Mouse (Mus musculus): ENCODE data around the gene Kctd3.
"Not testable (repeated sequence)": the region's sequence is repeated elsewhere in the genome, so short reads cannot be mapped to it uniquely, and the experiment has no call there.

DNA sequence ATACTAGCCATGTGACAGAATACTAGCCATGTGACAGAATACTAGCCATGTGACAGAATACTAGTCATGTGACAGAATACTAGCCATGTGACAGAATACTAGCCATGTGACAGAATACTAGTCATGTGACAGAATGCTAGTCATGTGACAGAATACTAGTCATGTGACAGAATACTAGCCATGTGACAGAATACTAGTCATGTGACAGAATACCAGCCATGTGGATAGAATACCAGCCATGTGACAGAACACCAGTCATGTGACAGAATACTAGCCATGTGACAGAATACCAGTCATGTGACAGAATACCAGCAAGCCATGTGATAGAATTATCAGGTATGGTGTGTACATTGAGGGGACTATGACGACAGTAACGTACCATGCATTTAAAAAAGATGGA is 25.2 kb upstream of the Kctd3 start:
- not testable (repeated sequence) for TF ChIP-seq CTCF, POLR2A (IDR thresholded peaks at IDR 0.05; ENCODE audit: insufficient read depth, low read depth, low read length)

Measured in olfactory bulb, adult 2 months (tissue).